Mouse (Mus musculus) thymus, postnatal 25 days (tissue): Measurements from ENCODE around the gene Gm3095.
"Not testable (repeated sequence)": the region's sequence is repeated elsewhere in the genome, so short reads cannot be mapped to it uniquely, and the experiment has no call there.

Experiments used
- DNase-seq: peaks from one replicate; pipeline ENCODE4 v3.0.0; 2022

Gm3095 gene

GRCm38 (mm10) chr14:3963247-3963646 is at the start of gene Gm3095:
Gm3095 (plus strand) TSS chr14:3963547.
- DNase-seq = not testable (repeated sequence)

- DNase-seq = not testable (repeated sequence)
Observed at GRCm38 (mm10) chr14:3931456-3931855, 31.9 kb upstream of the Gm3095 start, which contains the start of gene Gm3029. Gm3029 (plus strand) TSS chr14:3931756.

GRCm38 (mm10) chr14:3998094-3998493 is 34.7 kb downstream of the Gm3095 start, which contains the start of gene Gm3099:
Gm3099 (plus strand) TSS chr14:3998394.
- DNase-seq = not testable (repeated sequence)
